Mouse (Mus musculus): ENCODE data around the gene Lztfl1.
A peak's percentile ranks its signal among the peaks of the same experiment; 100 is the strongest.
"Not testable (repeated sequence)": the region's sequence is repeated elsewhere in the genome, so short reads cannot be mapped to it uniquely, and the experiment has no call there.

Lztfl1 gene

GRCm38 (mm10) chr9:123717186-123718008, at the start of gene Lztfl1:
Lztfl1 (minus strand) TSS chr9:123717697.
- peak; percentile 100 for DNase-seq

DNA sequence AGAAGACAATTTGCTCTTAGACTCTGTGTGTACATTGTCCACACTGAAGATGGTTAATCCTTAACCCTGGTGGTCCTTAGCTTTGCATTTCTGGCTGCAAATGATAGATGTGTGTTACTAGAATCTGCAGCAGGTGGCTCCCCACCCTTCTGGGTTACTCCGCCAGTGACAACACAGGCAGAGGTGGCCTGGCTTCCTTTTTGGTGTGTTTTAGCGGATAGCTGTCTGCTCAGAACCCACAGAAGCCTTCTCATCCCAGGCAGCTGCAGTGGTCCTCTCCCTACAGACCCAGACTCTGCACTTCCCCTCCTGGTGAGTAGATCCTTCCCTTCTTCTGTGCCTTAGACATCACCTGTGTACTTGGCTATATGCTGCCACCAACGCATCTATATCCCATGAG, 49.5 kb upstream of the Lztfl1 start:
- no peak for DNase-seq

- DNase-seq: no peak
Measured at GRCm38 (mm10) chr9:123763771-123764170, 46.3 kb upstream of the Lztfl1 start.

GRCm38 (mm10) chr9:123762886-123763285, 45.4 kb upstream of the Lztfl1 start:
- DNase-seq: no peak

- no peak for DNase-seq
Measured at GRCm38 (mm10) chr9:123760806-123761205, 43.3 kb upstream of the Lztfl1 start.

DNA sequence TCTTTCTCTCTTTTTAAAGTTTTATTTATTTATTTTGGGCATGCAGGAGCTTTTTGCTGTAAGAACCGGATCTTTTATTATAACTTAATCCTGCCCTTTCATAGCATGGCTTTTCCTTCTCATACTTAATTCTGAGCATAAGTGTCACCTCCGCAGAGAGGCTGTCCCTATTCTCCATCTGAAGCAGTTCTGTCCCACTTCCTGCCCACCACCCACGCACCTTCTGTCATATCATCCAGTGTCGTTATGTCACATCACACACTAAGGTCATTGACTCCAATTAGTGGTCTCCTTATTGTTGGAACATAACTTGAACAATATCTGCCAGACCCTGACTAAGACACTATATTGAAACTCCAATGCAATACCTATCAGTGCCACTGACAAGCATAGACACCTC, 41.1 kb upstream of the Lztfl1 start:
- no peak for DNase-seq

DNA sequence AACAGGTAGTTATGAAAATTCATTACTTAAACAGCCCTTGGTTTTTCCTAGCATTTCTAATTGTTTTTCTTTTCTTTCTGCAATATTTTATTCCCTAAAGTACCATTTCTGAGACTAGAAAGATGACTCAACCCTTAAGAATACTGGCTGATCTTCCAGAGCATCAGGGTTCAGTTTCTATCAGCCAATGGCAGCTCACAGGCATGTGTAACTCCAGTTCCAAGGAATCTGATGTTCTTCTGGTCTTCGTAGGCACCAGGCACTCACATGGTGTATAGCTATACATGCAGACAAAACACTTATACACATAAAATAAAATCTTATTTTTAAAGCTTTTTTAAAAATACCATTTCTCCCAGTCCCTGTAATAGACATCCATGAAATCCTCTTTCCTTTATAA, 40.7 kb upstream of the Lztfl1 start:
- DNase-seq: no peak

DNA sequence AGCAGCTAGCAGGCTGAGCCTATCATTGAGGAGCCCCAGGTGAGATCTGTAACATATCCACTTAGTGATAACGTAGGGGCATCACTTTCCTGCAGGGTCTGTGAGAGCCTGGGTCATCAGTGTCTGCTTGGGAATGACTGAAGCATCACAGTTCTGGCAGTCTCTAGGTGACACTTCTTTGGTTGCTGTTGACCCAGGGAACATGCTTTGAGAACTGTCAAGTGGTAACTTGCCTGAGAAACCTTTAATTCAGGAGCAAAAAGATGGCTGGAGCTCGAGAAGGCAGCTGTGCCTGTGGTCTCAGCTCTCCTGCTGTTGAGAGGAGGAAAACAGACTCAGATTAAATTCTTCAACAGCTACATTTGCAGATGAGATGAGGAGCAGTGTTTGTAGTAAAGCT, 39.8 kb upstream of the Lztfl1 start:
- no peak for DNase-seq

GRCm38 (mm10) chr9:123756752-123757151, 39.3 kb upstream of the Lztfl1 start:
- no peak for DNase-seq

DNA sequence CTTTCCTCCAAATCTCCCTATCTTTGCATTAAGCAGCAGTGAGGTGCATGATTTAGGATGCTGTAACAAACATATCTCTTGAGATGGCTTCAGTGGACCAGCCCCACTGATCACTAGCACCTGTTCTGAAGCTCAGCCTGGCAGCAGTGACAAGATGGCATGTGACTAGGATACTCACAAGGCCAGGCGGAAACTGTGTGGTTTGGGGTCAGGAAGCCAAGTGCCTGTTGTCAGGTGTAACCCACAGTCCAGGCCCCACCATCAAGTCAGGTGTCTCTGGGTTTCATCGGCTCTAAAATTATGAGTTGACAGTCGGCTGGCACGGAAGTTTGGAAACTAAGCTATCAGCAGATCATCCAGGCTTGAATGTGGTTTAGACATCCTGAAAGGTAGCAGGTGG, 36.8 kb upstream of the Lztfl1 start:
- DNase-seq: no peak

GRCm38 (mm10) chr9:123749687-123750086, 32.2 kb upstream of the Lztfl1 start:
- DNase-seq: not testable (repeated sequence)

DNA sequence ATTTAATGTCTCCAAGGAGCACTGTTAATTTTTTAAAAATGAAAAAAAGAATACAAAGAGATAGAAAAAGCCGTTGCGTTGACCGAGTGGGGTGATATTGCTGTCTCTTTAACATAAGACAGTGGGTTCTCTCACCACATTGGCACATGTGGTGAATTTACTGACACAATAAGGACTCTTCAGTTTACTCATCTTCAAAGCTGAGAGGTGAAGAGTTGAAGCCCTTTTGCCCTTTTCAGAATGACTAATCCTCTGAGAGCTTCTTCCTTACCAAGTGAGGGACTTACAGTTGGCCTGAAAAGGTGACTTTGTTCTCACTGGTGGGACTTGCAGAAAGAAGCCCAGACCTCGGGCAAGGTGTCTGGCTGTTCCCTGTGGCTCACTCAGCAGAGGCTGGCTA, 23.3 kb upstream of the Lztfl1 start:
- DNase-seq: no peak

DNA sequence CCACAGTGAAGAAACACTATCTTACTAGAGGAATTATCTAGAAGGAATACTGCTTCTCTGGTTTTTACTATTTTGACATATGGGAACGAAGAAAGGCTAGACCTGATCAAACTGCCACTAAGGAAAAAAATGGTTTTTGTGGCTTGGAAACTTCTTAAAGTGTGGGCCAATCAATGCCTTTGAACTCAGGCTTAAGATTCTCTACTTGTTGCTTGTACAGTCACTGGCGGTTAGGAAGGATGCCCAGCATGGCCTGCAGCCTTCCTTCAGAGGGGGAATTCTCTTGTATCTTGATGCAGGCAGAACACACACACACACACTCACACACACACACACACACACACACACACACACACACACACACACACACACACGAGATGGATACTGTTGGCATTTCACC, 16.6 kb upstream of the Lztfl1 start:
- DNase-seq: no peak

DNA sequence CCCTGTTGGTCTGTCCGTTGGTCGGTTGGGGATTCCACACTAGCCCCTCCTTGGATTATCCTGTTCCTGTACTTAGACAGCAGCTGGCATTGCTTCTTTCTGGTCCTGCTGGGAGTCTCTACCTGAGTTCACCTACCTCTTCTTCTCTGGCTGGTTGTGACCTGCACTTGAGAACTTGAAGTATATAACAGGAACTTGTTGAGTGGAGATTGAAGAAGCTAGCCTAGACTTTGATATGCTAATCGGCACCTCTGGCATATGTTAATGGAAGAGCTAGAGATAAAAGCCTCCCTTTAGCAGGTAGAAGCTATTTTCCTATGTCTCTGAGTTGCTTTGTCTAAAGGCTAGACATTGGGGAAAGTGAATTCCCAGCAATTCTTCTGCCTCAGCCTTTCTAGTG, 13.8 kb upstream of the Lztfl1 start:
- DNase-seq: no peak

DNA sequence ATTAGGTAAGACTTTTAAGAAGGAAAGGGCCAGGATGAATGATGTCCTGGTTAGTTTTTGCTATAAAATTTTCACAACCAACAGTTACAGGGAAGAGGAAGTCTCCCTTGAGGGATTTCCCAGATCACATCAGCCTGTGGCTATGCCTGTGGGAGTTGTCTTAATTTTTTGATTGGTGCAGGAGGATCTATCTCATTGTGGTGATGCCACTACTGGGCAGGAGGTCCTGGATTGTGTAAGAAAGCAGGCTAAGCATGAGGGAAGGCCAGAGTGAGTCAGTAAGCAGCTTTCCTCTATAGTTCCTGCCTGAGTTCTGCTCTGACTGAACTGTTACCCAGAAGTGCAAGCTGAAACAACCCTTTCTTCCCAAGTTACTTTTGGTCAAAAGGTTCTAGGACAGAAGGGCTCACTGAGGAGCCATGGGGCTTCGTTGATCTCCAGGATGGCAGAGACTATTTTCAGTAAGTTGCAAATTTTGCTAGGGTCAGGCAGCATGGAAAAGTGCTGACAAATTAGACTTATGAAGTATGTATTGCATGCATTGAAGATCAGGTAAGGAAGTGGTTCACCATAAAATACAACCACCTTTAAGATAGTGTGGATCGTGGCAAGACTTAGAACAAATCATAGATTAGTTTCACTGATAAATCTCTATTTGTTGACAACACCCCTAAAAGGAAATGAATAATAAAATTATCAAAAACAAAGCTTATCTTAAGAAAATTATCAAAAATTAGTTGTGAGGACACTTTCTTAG, 5.4 kb upstream of the Lztfl1 start:
- no peak for DNase-seq

GRCm38 (mm10) chr9:123716301-123716700, 1.2 kb downstream of the Lztfl1 start:
- no peak for DNase-seq

DNA sequence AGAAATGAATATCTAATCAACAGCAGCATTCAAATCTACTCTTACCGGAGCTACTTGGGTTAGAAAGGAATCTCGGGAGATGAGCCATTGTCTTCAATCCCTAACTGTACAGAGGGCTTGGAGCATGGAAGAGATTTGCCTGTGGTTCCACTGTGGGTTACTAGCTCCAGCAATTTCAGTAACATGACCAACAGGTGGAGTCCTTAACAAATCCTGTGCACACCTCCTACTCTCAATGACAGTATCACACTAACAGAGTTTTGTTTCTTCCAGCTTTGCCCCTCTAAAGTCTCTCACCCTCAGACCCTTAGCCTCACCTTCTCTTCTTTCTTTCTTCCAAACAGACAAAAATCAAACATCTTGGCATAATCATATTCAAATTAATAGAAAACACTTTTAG, 4.4 kb downstream of the Lztfl1 start:
- DNase-seq: no peak

- no peak for DNase-seq
Measured at GRCm38 (mm10) chr9:123709226-123709625, 8.3 kb downstream of the Lztfl1 start.

- no peak for DNase-seq
Measured at GRCm38 (mm10) chr9:123701822-123702221, 15.7 kb downstream of the Lztfl1 start.

GRCm38 (mm10) chr9:123695634-123696302, 21.7 kb downstream of the Lztfl1 start:
- DNase-seq: no peak

DNA sequence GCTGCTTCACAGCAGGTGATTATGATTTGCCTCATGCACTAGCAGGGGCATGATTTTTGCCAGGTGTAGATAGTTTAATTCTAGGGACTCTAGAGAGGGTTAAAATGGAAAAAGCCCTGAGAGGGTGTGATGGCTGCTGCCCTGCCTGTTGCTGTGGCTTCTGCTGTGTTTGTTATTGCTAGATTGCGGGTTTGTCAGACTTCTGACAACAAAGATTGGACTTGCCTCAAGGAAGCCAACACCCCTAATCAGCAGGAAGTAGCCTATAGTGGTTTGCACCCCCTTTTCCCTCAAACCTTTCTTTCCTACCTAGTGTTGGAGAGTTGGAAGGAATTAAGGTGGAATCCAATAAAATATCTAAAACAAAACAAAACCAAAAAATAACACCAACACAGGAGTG, 29.3 kb downstream of the Lztfl1 start:
- no peak for DNase-seq

DNA sequence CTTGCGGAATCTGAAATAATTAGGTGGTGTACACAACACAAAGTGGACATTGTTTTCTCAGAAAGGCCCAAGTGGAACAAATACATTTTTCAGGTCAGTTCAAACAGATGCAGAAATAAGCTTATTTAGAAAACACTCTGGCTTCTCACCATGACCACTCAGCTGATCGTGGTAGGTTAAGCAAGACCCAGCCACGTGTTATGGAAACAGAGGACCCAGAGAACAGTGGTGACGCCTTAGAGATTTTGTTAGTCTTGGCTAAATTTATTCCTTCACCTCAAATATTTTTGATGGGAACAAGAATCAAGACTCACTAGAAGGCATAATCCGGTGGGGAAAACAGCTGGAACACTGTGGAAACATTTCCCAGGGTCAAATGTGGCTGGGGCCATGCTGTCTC, 31.3 kb downstream of the Lztfl1 start:
- DNase-seq: no peak

DNA sequence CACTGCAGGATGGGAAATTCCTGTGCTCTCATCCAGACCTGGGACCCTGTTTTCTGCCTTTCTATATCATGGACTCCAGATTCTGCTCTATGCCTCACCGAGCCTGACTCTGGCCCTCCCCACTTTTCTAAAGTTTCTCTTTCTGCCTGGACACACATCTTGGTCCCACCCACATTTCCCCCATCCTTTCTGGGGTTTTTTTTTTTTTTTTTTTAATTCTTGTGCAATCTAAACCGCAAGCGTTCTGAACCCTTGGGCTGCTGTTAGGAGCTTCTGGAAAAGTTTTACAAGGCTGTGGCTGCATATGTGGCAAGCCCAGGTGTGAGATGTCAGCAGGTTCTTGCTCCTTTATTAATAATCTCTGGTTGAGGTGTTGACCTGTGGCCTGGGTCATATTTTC, 33.8 kb downstream of the Lztfl1 start:
- DNase-seq: no peak

DNA sequence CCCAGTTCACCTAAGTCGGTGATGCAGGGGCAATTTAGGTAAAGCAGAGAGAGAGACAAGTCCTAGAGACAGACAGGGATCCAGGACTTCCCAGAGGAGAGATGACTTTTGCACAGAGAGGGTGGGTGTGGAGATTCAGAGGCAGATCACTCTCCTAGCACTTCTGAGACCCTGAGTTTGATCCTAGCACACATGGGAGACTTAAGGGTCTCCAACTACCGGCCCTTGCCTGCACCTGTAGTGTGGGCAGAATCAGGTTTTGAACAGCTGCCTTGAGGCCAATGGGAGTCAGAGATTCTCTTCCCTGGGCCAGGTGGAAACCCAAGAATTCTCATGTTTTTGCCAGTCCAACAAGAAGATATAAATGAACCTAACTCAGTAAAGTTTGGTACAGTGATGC, 38.3 kb downstream of the Lztfl1 start:
- DNase-seq: no peak
